Mouse (Mus musculus): ENCODE results near the gene Tomm7.
A peak's percentile ranks its signal among the peaks of the same experiment; 100 is the strongest.
"Not testable (repeated sequence)": the region's sequence is repeated elsewhere in the genome, so short reads cannot be mapped to it uniquely, and the experiment has no call there.

Tomm7 gene

GRCm38 (mm10) chr5:23843674-23844530 lies at the start of gene Tomm7:
TSS of gene Tomm7 (minus strand) at chr5:23844161.
- DNase-seq (ENCODE audit: low spot score in 2 of 2): peak; percentile 95 to 96

GRCm38 (mm10) chr5:23893156-23893863 lies 49.3 kb upstream of the Tomm7 start:
- no peak for DNase-seq (ENCODE audit: low spot score in 2 of 2)

- peak; percentile 25 to 49 for DNase-seq (ENCODE audit: low spot score in 2 of 2)
Measured at GRCm38 (mm10) chr5:23890734-23891133, 46.8 kb upstream of the Tomm7 start.

GRCm38 (mm10) chr5:23889461-23889860 lies 45.5 kb upstream of the Tomm7 start:
- DNase-seq (ENCODE audit: low spot score in 2 of 2): no peak

GRCm38 (mm10) chr5:23887111-23887510 lies 43.1 kb upstream of the Tomm7 start:
- no peak for DNase-seq (ENCODE audit: low spot score in 2 of 2)

- no peak for DNase-seq (ENCODE audit: low spot score in 2 of 2)
Measured at GRCm38 (mm10) chr5:23874457-23874856, 30.5 kb upstream of the Tomm7 start.

GRCm38 (mm10) chr5:23872586-23872985 lies 28.6 kb upstream of the Tomm7 start:
- DNase-seq (ENCODE audit: low spot score in 2 of 2): no peak

GRCm38 (mm10) chr5:23871323-23871722 lies 27.4 kb upstream of the Tomm7 start:
- not testable (repeated sequence) for DNase-seq (ENCODE audit: low spot score in 2 of 2)

GRCm38 (mm10) chr5:23865941-23866340 lies 22.0 kb upstream of the Tomm7 start:
- no peak for DNase-seq (ENCODE audit: low spot score in 2 of 2)

GRCm38 (mm10) chr5:23864054-23864965 lies 20.3 kb upstream of the Tomm7 start:
- no peak for DNase-seq (ENCODE audit: low spot score in 2 of 2)

- DNase-seq (ENCODE audit: low spot score in 2 of 2): no peak
Measured at GRCm38 (mm10) chr5:23863166-23864053, 19.4 kb upstream of the Tomm7 start.

- no peak for DNase-seq (ENCODE audit: low spot score in 2 of 2)
Measured at GRCm38 (mm10) chr5:23862291-23862690, 18.3 kb upstream of the Tomm7 start.

GRCm38 (mm10) chr5:23861721-23862120 lies 17.8 kb upstream of the Tomm7 start:
- no peak for DNase-seq (ENCODE audit: low spot score in 2 of 2)

GRCm38 (mm10) chr5:23859896-23860295 lies 15.9 kb upstream of the Tomm7 start:
- DNase-seq (ENCODE audit: low spot score in 2 of 2): no peak

GRCm38 (mm10) chr5:23859087-23859718 lies 15.2 kb upstream of the Tomm7 start:
- no peak for DNase-seq (ENCODE audit: low spot score in 2 of 2)

GRCm38 (mm10) chr5:23858643-23859042 lies 14.7 kb upstream of the Tomm7 start:
- no peak for DNase-seq (ENCODE audit: low spot score in 2 of 2)

GRCm38 (mm10) chr5:23858001-23858400 lies 14.0 kb upstream of the Tomm7 start:
- DNase-seq (ENCODE audit: low spot score in 2 of 2): no peak

GRCm38 (mm10) chr5:23857189-23857588 lies 13.2 kb upstream of the Tomm7 start:
- no peak for DNase-seq (ENCODE audit: low spot score in 2 of 2)

- DNase-seq (ENCODE audit: low spot score in 2 of 2): no peak
Measured at GRCm38 (mm10) chr5:23856164-23856563, 12.2 kb upstream of the Tomm7 start.

- DNase-seq (ENCODE audit: low spot score in 2 of 2): no peak
Measured at GRCm38 (mm10) chr5:23855484-23855883, 11.5 kb upstream of the Tomm7 start.

All from right cerebral cortex, postnatal 36 days (tissue).